Mouse (Mus musculus) G1E (cell line): ENCODE data around the gene Ilf2.

ENCODE experiments used
- CTCF ChIP-seq: IDR thresholded peaks from 2 replicates; pipeline ENCODE4 v1.5.1; 2012; ENCODE audit warnings: low read depth, low read length, inconsistent platforms, mixed read lengths
- GATA1 ChIP-seq: IDR thresholded peaks from 2 replicates; pipeline ENCODE4 v1.6.1; 2012; ENCODE audit warnings: borderline replicate concordance, low read length, inconsistent platforms, mixed read lengths
- TAL1 ChIP-seq: conservative IDR thresholded peaks from 2 replicates; pipeline ENCODE4 v1.6.1; 2012; ENCODE audit warnings: low read depth, low read length, inconsistent platforms, mixed read lengths

DNA sequence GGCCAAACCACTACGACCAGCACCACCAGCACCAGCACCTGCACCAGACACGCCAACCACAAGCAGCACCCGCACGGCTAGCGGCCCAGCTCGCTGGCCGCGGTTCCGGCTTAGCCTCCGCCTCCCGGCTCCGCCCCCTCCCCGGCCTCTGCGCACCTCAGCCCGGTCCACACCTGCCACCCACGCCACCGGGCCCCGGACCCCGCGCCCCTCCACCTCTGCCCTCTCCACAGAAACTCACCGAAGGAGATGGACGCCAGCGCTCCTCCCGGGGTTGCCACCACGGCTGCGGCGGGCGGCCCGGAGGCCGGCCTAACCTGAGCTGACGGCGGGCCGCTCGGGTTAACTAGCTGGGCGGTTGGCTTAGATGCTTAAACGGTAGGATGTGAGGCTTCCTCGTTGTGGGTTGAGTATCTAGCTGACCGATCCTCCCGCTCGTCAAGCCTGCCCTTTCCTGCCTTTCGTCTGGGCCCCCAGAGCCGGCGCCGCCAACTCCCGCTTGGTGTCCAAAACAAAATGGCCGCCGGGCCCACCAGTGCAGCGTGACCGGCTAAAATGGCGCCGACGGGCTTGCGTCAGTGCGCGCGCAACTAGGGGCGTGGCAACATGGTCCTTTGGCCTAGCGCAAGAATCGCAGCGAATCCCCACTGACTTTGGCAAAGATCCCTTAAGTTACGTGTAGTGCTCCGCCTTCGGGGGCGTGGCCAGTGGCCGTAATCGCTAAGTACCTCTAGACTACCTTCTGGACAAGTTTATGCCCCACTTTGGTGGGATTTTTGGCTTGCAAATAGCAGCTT, 33.2 kb downstream of the Ilf2 start, which contains the start of gene Chtop:
- TF ChIP-seq CTCF = no peak
- TF ChIP-seq GATA1 = no peak
- TF ChIP-seq TAL1 = no peak
